Mouse (Mus musculus) left cerebral cortex, adult 6 months (tissue): ENCODE results near the gene Il27ra. TPM values are rescaled to one million over a fixed set of nuclear protein-coding genes. Genes with fewer than 3 reads are reported as not detected.

Experiments used
- long read RNA-seq, 2 experiments: library from polyadenylated mRNA; unstranded; transcript quantifications; one replicate each; pipeline ENCODE4 v2.0.0; 2019 to 2020
- polyA plus RNA-seq: library from polyadenylated mRNA; unstranded; fragments of <200 nt; fragmentation: Nextera tagmentation; gene quantifications from 2 replicates; pipeline ENCODE4 v1.2.3, GENCODE M21; 2021

The Il27ra gene
- polyA plus RNA-seq, result 0.15 and 0.23 TPM in 2 replicates
- long read RNA-seq, experiment 1, partial matches to known transcripts, result 0 of 2 reads
- long read RNA-seq, experiment 1, other reads (novel, unspliced or antisense), result 2 of 2 reads
- long read RNA-seq, experiment 2, result 0 reads

GRCm38 (mm10) chr8:84042066-84042947 is at the start of gene Il27ra:
Il27ra (minus strand) TSS chr8:84042589.

GRCm38 (mm10) chr8:84066291-84066930 is 24.0 kb upstream of the Il27ra start, which contains the start of gene Rfx1:
Rfx1 (plus strand) TSS chr8:84066834.

GRCm38 (mm10) chr8:84065037-84065436 is 22.6 kb upstream of the Il27ra start, which contains the start of gene Gm10643:
Gm10643 (minus strand) TSS chr8:84065137.

GRCm38 (mm10) chr8:84044900-84045299 is 2.5 kb upstream of the Il27ra start, which contains the start of gene Rln3:
Rln3 (minus strand) TSS chr8:84045000.

GRCm38 (mm10) chr8:84021096-84021495 is 21.3 kb downstream of the Il27ra start, which contains the start of gene Palm3:
Palm3 (plus strand) TSS chr8:84021471.

GRCm38 (mm10) chr8:84011705-84012498 is 30.5 kb downstream of the Il27ra start, which contains the start of gene 2210011C24Rik:
2210011C24Rik (minus strand) TSS chr8:84012171.

GRCm38 (mm10) chr8:84001281-84002000 is 40.9 kb downstream of the Il27ra start, which contains the start of gene 1700067K01Rik:
1700067K01Rik (plus strand) TSS chr8:84001502.

GRCm38 (mm10) chr8:83997511-83998141 is 44.8 kb downstream of the Il27ra start, which contains the start of gene Samd1:
Samd1 (plus strand) TSS chr8:83997672.

Other genes with a start within 250 kb of the Il27ra start
- 12.5 and 34.5 TPM in 2 replicates for gene Adgrl1, start 142.5 kb downstream of the Il27ra start, polyA plus RNA-seq
- 0.45 and 0.54 TPM in 2 replicates for gene Gm10644, start 87.4 kb downstream of the Il27ra start, polyA plus RNA-seq
- gene Asf1b, start 87.1 kb downstream of the Il27ra start, polyA plus RNA-seq, result 1.2 and 1.4 TPM in 2 replicates
- 95.3 and 258 TPM in 2 replicates for gene Prkaca, start 69.6 kb downstream of the Il27ra start, polyA plus RNA-seq
- 1.3 and 2.9 TPM in 2 replicates for gene Samd1, start 44.9 kb downstream of the Il27ra start, polyA plus RNA-seq
- gene 1700067K01Rik, start 41.1 kb downstream of the Il27ra start, polyA plus RNA-seq, result 0.38 and 0.40 TPM in 2 replicates
- gene 2210011C24Rik, start 30.4 kb downstream of the Il27ra start, polyA plus RNA-seq, result 2.4 and 2.6 TPM in 2 replicates
- gene Palm3, start 21.1 kb downstream of the Il27ra start, polyA plus RNA-seq, result 0.71 and 1.6 TPM in 2 replicates
- not detected in 2 replicates for gene Rln3, start 2.4 kb upstream of the Il27ra start, polyA plus RNA-seq
- 0.79 and 1.6 TPM in 2 replicates for gene Gm10643, start 22.5 kb upstream of the Il27ra start, polyA plus RNA-seq
- 1.5 and 2.0 TPM in 2 replicates for gene Rfx1, start 24.2 kb upstream of the Il27ra start, polyA plus RNA-seq
- 2.3 and 2.4 TPM in 2 replicates for gene Dcaf15, start 62.2 kb upstream of the Il27ra start, polyA plus RNA-seq
- 0.06 TPM in 1 of 2 replicates, not detected in the other for gene Podnl1, start 83.4 kb upstream of the Il27ra start, polyA plus RNA-seq
- 9.9 and 10.6 TPM in 2 replicates for gene Cc2d1a, start 105.3 kb upstream of the Il27ra start, polyA plus RNA-seq
- 1.2 and 2.5 TPM in 2 replicates for gene 4930432K21Rik, start 105.4 kb upstream of the Il27ra start, polyA plus RNA-seq
- gene Nanos3, start 142.6 kb upstream of the Il27ra start, polyA plus RNA-seq, result 4.0 and 5.1 TPM in 2 replicates
- gene Zswim4, start 194.5 kb upstream of the Il27ra start, polyA plus RNA-seq, result 1.5 and 3.3 TPM in 2 replicates
- gene D8Ertd738e, start 207.1 kb upstream of the Il27ra start, polyA plus RNA-seq, result 458 and 479 TPM in 2 replicates
- gene Mri1, start 214.7 kb upstream of the Il27ra start, polyA plus RNA-seq, result 8.4 and 14.3 TPM in 2 replicates
- gene Ccdc130, start 227.8 kb upstream of the Il27ra start, polyA plus RNA-seq, result 22.3 TPM in 2 replicates